Mouse (Mus musculus): ENCODE measurements around the gene Ap1g2.

The Ap1g2 gene

DNA sequence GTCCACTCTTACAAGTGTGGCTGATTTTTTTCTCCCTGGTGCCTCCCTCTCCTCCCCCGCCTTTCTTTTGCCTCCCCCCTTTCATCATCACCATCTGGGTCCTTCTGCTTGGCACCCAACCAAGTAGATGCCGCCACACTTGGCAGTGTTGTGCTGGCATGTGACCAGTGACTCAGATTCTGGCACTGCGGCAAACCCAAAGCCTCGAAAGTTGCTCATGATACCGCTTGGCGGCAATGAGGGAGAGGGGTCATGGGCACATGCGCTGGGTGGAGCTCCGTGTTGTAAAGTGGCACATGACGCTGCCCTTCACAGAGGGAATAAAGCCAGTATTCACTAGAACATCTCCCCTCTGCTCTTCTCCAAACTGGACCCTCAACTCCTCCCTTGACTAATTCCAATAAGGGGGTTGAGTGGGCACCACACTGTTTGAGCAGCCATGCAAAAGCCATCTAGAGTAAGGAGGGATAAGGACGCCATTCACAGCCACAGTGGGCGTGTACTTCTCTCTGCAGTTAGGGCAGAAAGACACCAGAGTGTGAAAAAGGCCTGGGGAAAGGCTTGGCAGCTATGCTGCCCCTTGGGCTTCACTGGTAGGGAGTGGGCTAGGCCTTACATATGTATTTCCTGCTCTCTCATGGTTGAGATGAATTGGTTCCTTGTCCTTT lies 51.1 kb downstream of the Ap1g2 start:
- DNase-seq (ENCODE audit: low spot score) = peak; percentile 21

DNA sequence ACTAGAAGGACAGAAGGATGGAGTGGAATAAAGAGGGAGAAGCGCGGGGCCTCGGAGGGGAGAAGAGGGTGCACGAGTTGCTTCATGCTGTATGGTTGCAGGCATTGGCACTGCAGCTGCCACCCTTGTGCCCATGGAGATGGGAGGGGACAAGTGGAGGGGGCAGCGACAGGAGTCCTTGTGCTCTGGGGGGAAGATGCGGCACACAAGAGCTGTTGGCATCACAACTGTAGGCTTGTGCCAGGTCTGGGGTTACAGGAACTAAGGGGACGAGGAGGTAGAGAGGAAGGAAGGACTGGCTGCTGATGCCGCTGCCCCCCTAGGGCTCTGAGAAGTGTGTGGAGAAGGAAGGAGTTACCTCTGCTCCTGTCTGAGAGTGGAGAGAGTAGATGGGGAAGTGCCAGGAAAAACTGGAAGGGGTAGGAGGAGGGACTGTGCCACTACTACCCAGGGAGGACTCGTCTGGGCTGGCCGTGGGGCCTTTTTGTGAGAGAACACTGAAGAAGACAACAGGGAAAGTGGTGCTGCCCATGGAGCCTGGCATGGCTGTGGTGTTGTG lies 52.1 kb downstream of the Ap1g2 start:
- DNase-seq (ENCODE audit: low spot score) = no peak

DNA sequence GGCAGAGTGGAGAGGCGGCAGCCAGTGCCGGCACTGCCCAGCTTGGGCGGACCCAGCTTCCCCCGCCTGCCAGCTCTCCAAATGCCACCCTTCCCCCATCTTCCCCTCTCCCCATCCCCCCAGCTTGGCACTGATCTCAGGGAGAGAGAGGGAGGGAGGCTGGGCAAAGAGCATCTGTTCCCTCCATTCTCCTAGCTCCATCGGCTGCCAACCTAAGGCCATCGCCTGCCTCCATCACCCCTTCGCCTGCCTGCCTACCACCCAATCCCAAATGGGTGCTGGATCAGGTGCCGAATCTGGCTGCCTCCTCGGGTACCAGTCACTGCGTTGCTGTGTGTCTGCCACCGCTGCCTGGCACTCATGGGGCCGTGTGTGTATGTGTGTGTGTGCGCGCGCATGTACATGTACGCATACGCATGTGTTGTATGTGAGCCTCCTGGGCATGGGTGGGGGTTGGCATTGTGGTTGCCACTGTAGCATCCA lies 52.6 kb downstream of the Ap1g2 start:
- DNase-seq (ENCODE audit: low spot score) = no peak

DNA sequence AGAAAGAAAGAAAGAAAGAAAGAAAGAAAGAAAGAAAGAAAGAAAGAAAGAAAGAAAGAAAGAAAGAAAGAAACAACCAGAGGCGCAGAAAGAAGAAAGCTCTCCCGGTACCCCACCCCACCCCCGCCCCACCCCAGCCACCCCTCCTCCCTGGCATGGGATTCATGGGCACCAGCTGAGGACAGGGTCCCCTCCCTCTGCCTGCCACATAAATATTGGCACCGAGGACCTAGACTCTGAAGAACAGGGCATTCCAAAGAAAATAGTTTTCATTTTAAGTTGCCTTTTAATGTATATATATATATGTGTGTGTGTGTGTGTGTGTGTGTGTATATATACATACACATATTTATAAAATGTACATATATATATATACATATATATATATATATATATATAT lies 53.3 kb downstream of the Ap1g2 start:
- no peak for DNase-seq (ENCODE audit: low spot score)

DNA sequence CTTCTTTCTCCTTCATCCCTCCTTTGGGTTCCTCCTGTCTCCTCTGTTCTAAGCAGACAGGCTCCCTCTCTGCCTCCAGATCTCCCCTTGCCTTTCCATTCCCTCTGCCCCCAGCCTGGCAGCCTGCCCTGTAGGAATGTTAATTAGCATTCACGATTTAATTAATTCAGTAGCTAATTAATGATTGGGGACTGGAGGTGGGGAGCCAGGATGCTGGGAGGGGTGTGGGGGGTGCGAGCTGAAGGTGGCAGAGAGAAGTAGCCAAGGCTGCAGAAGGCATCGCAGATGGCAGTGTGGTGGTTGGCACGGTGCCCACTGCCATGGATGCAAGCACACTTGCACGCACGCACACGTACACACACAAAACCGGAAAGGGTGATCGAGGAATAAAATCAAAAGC lies 53.9 kb downstream of the Ap1g2 start:
- DNase-seq (ENCODE audit: low spot score) = no peak

All from lung, postnatal 25 days (tissue).